Mouse (Mus musculus) frontal cortex, adult (tissue): ENCODE data around the gene Zfp644.

ENCODE experiments used
- ATAC-seq: cut with Nextera tagmentation; 2 replicates; pipeline ENCODE4 v1.9.2; 2017; ENCODE audit warnings: mild to moderate bottlenecking, moderate library complexity, mixed read lengths; ENCODE audit not compliant: low TSS enrichment

Gene Zfp644

GRCm38 (mm10) chr5:106597472-106597871 is 99.6 kb downstream of the Zfp644 start:
- ATAC-seq = no peak

- no peak for ATAC-seq
Observed at GRCm38 (mm10) chr5:106594388-106594787, 102.7 kb downstream of the Zfp644 start.

GRCm38 (mm10) chr5:106590686-106591085 is 106.4 kb downstream of the Zfp644 start:
- ATAC-seq = no peak

GRCm38 (mm10) chr5:106589670-106590069 is 107.4 kb downstream of the Zfp644 start:
- no peak for ATAC-seq

- ATAC-seq = no peak
Observed at GRCm38 (mm10) chr5:106589006-106589405, 108.1 kb downstream of the Zfp644 start.

GRCm38 (mm10) chr5:106580943-106581342 is 116.1 kb downstream of the Zfp644 start:
- ATAC-seq = no peak

- ATAC-seq = no peak
Observed at GRCm38 (mm10) chr5:106577237-106577888, 119.7 kb downstream of the Zfp644 start.

- peak; percentile 25 for ATAC-seq
Observed at GRCm38 (mm10) chr5:106575098-106575497, 122.0 kb downstream of the Zfp644 start.

- ATAC-seq = peak; percentile 95
Observed at GRCm38 (mm10) chr5:106574560-106574946, 122.5 kb downstream of the Zfp644 start.

GRCm38 (mm10) chr5:106573742-106574559 is 123.1 kb downstream of the Zfp644 start:
- peak; percentile 36 for ATAC-seq
